Mouse (Mus musculus): ENCODE data around the gene Xab2. TPM values are rescaled to one million over a fixed set of nuclear protein-coding genes. Genes with fewer than 3 reads are reported as not detected.

Xab2 gene
- polyA plus RNA-seq (2012; rRNA removed) = 20.2 and 22.1 TPM in 2 replicates

GRCm38 (mm10) chr8:3621199-3621970 lies at the start of gene Xab2, which contains the start of gene Pet100:
Gene Xab2, minus strand, starts transcription at chr8:3621316.
Gene Pet100, plus strand, starts transcription at chr8:3621548.

GRCm38 (mm10) chr8:3665507-3665906 lies 44.4 kb upstream of the Xab2 start, which contains the start of gene Mcemp1:
Gene Mcemp1, plus strand, starts transcription at chr8:3665754.

GRCm38 (mm10) chr8:3655526-3655925 lies 34.4 kb upstream of the Xab2 start, which contains the start of gene Retn:
Gene Retn, plus strand, starts transcription at chr8:3655770.

GRCm38 (mm10) chr8:3630647-3631477 lies 9.7 kb upstream of the Xab2 start, which contains the start of gene Stxbp2:
Gene Stxbp2, plus strand, starts transcription at chr8:3630955.

GRCm38 (mm10) chr8:3625445-3625844 lies 4.3 kb upstream of the Xab2 start, which contains the start of gene Pcp2:
Gene Pcp2, minus strand, starts transcription at chr8:3625545.

GRCm38 (mm10) chr8:3586993-3587390 lies 34.1 kb downstream of the Xab2 start, which contains the start of gene Camsap3:
Gene Camsap3, plus strand, starts transcription at chr8:3587293.

GRCm38 (mm10) chr8:3567641-3568371 lies 53.3 kb downstream of the Xab2 start, which contains the start of gene C330021F23Rik:
Gene C330021F23Rik, plus strand, starts transcription at chr8:3567990.

Other genes starting within 250 kb of the Xab2 start
- gene Arhgef18, start 228.3 kb downstream of the Xab2 start, polyA plus RNA-seq (2012; rRNA removed) = 5.3 and 6.6 TPM in 2 replicates
- 10.3 and 11.4 TPM in 2 replicates for gene Pex11g, start 153.6 kb downstream of the Xab2 start, polyA plus RNA-seq (2012; rRNA removed)
- gene Tex45, start 150.5 kb downstream of the Xab2 start, polyA plus RNA-seq (2012; rRNA removed) = not detected in 2 replicates
- 8.1 and 9.2 TPM in 2 replicates for gene Zfp358, start 128.2 kb downstream of the Xab2 start, polyA plus RNA-seq (2012; rRNA removed)
- gene Mcoln1, start 120.9 kb downstream of the Xab2 start, polyA plus RNA-seq (2012; rRNA removed) = 33.2 and 36.6 TPM in 2 replicates
- gene Pnpla6, start 105.9 kb downstream of the Xab2 start, polyA plus RNA-seq (2012; rRNA removed) = 9.6 and 10.9 TPM in 2 replicates
- 7.4 and 9.2 TPM in 2 replicates for gene C330021F23Rik, start 53.3 kb downstream of the Xab2 start, polyA plus RNA-seq (2012; rRNA removed)
- 7.4 and 9.1 TPM in 2 replicates for gene Camsap3, start 34.0 kb downstream of the Xab2 start, polyA plus RNA-seq (2012; rRNA removed)
- 23.7 and 25.8 TPM in 2 replicates for gene Pet100, start 232 bp upstream of the Xab2 start, polyA plus RNA-seq (2012; rRNA removed)
- gene Pcp2, start 4.2 kb upstream of the Xab2 start, polyA plus RNA-seq (2012; rRNA removed) = not detected in 2 replicates
- 78.9 and 92.8 TPM in 2 replicates for gene Stxbp2, start 9.6 kb upstream of the Xab2 start, polyA plus RNA-seq (2012; rRNA removed)
- gene Retn, start 34.5 kb upstream of the Xab2 start, polyA plus RNA-seq (2012; rRNA removed) = 0.06 TPM in 1 of 2 replicates, not detected in the other
- 12.0 and 17.8 TPM in 2 replicates for gene Mcemp1, start 44.4 kb upstream of the Xab2 start, polyA plus RNA-seq (2012; rRNA removed)
- gene Fcor, start 51.0 kb upstream of the Xab2 start, polyA plus RNA-seq (2012; rRNA removed) = 2.7 and 5.0 TPM in 2 replicates
- 15.3 and 16.1 TPM in 2 replicates for gene Trappc5, start 55.0 kb upstream of the Xab2 start, polyA plus RNA-seq (2012; rRNA removed)
- 0.01 and 0.02 TPM in 2 replicates for gene Fcer2a, start 72.9 kb upstream of the Xab2 start, polyA plus RNA-seq (2012; rRNA removed)
- gene Clec4g, start 99.3 kb upstream of the Xab2 start, polyA plus RNA-seq (2012; rRNA removed) = 19.1 and 23.2 TPM in 2 replicates
- gene Cd209a, start 127.7 kb upstream of the Xab2 start, polyA plus RNA-seq (2012; rRNA removed) = 0.09 and 0.14 TPM in 2 replicates
- gene Cd209e, start 233.0 kb upstream of the Xab2 start, polyA plus RNA-seq (2012; rRNA removed) = not detected in 2 replicates